Mouse (Mus musculus) spleen, adult 2 months (tissue): ENCODE results near the gene Atxn10.

Source experiments
- CTCF ChIP-seq: fragments of 200-500 bp; IDR thresholded peaks from 2 replicates; pipeline ENCODE4 v1.5.1; 2011; ENCODE audit warnings: mild to moderate bottlenecking, inconsistent platforms; ENCODE audit not compliant: insufficient read depth, insufficient read length, insufficient replicate concordance; ENCODE audit errors: extremely low read depth
- POLR2A ChIP-seq: fragments of 200-500 bp; IDR thresholded peaks from 2 replicates; pipeline ENCODE4 v1.6.1; 2011; ENCODE audit warnings: low read depth, low read length, inconsistent platforms

- no peak for TF ChIP-seq POLR2A
- no peak for TF ChIP-seq CTCF
Measured at GRCm38 (mm10) chr15:85466456-85467067, 130.5 kb downstream of the Atxn10 start.
